Mouse (Mus musculus): ENCODE measurements around the gene Rpl4.
"Not testable (repeated sequence)": the region's sequence is repeated elsewhere in the genome, so short reads cannot be mapped to it uniquely, and the experiment has no call there.

Rpl4 gene

GRCm38 (mm10) chr9:64198068-64198762 is 25.0 kb downstream of the Rpl4 start:
- no peak for DNase-seq

- DNase-seq, result not testable (repeated sequence)
These were observed 25.7 kb downstream of the Rpl4 start for GRCm38 (mm10) chr9:64198763-64199418.

GRCm38 (mm10) chr9:64199897-64200296 is 26.7 kb downstream of the Rpl4 start:
- no peak for DNase-seq

- DNase-seq, result no peak
These were observed 29.2 kb downstream of the Rpl4 start for GRCm38 (mm10) chr9:64202331-64202730.

GRCm38 (mm10) chr9:64202866-64203265 is 29.7 kb downstream of the Rpl4 start:
- no peak for DNase-seq

- DNase-seq, result no peak
These were observed 34.4 kb downstream of the Rpl4 start for GRCm38 (mm10) chr9:64207509-64208084.

- DNase-seq, result no peak
These were observed 41.3 kb downstream of the Rpl4 start for GRCm38 (mm10) chr9:64214452-64214851.

GRCm38 (mm10) chr9:64216090-64216489 is 42.9 kb downstream of the Rpl4 start:
- no peak for DNase-seq

GRCm38 (mm10) chr9:64216641-64217040 is 43.5 kb downstream of the Rpl4 start:
- DNase-seq, result no peak

- DNase-seq, result no peak
These were observed 44.7 kb downstream of the Rpl4 start for GRCm38 (mm10) chr9:64217887-64218286.

GRCm38 (mm10) chr9:64219305-64219704 is 46.1 kb downstream of the Rpl4 start:
- no peak for DNase-seq

GRCm38 (mm10) chr9:64219772-64220420 is 46.7 kb downstream of the Rpl4 start:
- DNase-seq, result no peak

- DNase-seq, result no peak
These were observed 47.4 kb downstream of the Rpl4 start for GRCm38 (mm10) chr9:64220603-64221002.

- DNase-seq, result no peak
These were observed 48.3 kb downstream of the Rpl4 start for GRCm38 (mm10) chr9:64221480-64221879.

- DNase-seq, result no peak
These were observed 48.9 kb downstream of the Rpl4 start for GRCm38 (mm10) chr9:64222098-64222497.

GRCm38 (mm10) chr9:64225805-64226204 is 52.6 kb downstream of the Rpl4 start:
- DNase-seq, result no peak

- no peak for DNase-seq
These were observed 54.6 kb downstream of the Rpl4 start for GRCm38 (mm10) chr9:64227736-64228135.

Data from lung, postnatal 14 days (tissue).